Mouse (Mus musculus) stomach, postnatal 0 days (tissue): ENCODE data around the gene Sync.

Source experiments
- CTCF ChIP-seq: IDR thresholded peaks from 2 replicates; pipeline ENCODE4 v1.5.1; 2016; ENCODE audit warnings: antibody characterized with exemption, low read depth, mild to moderate bottlenecking, moderate library complexity
- EP300 ChIP-seq: optimal IDR thresholded peaks from 2 replicates; pipeline ENCODE3; 2016; ENCODE audit warnings: antibody characterized with exemption

DNA sequence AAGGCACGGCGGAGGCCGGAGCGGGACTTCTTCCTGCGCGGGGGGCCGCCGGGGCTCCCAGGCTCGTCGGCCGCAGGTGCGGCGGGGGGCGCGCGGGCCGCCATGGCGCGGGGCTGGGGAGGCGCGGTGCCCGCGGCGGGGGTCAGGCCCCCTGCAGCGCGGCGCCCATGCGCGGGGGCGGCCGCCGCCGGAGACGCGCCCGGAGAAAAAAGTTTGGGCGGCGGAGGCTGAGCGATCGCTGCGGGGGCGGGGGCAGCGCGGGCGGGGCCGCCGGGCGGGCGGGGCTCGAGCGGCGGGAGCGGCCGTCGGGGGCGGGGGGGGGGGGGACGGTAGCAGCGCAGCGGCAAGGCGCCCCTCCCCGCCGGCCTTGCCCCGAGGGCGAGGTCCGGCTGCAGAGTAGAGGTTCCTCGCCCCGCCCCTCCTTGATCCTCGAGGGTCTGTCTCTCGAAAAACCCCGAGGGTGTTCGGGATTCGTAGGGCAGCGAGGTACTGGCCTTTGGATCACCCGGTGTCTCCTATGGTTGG lies 39.1 kb upstream of the Sync start:
- no peak for TF ChIP-seq EP300
- no peak for TF ChIP-seq CTCF
